Mouse (Mus musculus) bone marrow macrophage, adult 2 months (primary cell): Measurements from ENCODE around the gene Sst. TPM values are rescaled to one million over a fixed set of nuclear protein-coding genes. Genes with fewer than 3 reads are reported as not detected.
"Not testable (repeated sequence)": the region's sequence is repeated elsewhere in the genome, so short reads cannot be mapped to it uniquely, and the experiment has no call there.

Experiments
- H3K27ac ChIP-seq: 2 replicates; pipeline ENCODE4 v1.5.1; 2012; ENCODE audit warnings: low read depth, low read length; ENCODE audit not compliant: insufficient read depth
- H3K4me1 ChIP-seq: 2 replicates; pipeline ENCODE4 v1.6.1; 2012; ENCODE audit warnings: low read length; ENCODE audit not compliant: control insufficient read depth, insufficient read depth
- H3K4me3 ChIP-seq: 2 replicates; pipeline ENCODE4 v1.5.1; 2012; ENCODE audit warnings: mild to moderate bottlenecking, low read length, moderate library complexity; ENCODE audit not compliant: insufficient read depth
- CTCF ChIP-seq: IDR thresholded peaks from 2 replicates; pipeline ENCODE4 v1.5.1; 2012; ENCODE audit warnings: low read depth, mild to moderate bottlenecking, low read length, moderate library complexity
- POLR2A ChIP-seq: IDR thresholded peaks from 2 replicates; pipeline ENCODE4 v1.6.1; 2012; ENCODE audit warnings: mild to moderate bottlenecking, low read depth, low read length, borderline replicate concordance
- polyA plus RNA-seq: library from polyadenylated mRNA; stranded (reverse); fragments of >200 nt; gene quantifications from 2 replicates; pipeline ENCODE4 v1.2.4, GENCODE M21; 2012; ENCODE audit not compliant: missing spikeins, insufficient read depth, insufficient read length

Gene Sst
- polyA plus RNA-seq, result not detected in 2 replicates

DNA sequence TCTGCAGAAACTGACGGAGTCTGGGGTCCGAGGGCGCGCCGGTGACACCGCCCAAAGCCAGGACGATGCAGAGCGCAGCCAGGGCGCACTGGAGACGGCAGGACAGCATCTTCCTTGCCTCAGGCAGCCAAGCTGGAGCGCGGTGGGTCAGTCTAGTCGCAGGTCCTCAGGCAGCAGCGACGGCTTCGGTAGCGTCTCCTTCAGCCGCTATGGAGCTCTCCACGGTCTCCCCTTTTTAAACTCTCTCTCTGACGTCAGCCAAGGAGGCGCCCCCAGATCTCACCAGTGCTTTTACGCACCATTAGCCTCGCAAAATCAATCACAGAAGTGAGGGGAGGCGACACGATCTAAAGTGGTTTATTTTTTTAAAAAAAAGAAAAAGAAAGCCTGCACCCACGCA is at the start of gene Sst:
Sst (minus strand) TSS at position 323 of the 400 bp plus-strand sequence.
- TF ChIP-seq POLR2A, result no peak
- TF ChIP-seq CTCF, result no peak
- Histone ChIP-seq H3K4me1 (no peaks in the 10 kb centered on the region), H3K27ac (no peak within 1 kb of the TSS), H3K4me3 (no peak within 1 kb of the TSS)

DNA sequence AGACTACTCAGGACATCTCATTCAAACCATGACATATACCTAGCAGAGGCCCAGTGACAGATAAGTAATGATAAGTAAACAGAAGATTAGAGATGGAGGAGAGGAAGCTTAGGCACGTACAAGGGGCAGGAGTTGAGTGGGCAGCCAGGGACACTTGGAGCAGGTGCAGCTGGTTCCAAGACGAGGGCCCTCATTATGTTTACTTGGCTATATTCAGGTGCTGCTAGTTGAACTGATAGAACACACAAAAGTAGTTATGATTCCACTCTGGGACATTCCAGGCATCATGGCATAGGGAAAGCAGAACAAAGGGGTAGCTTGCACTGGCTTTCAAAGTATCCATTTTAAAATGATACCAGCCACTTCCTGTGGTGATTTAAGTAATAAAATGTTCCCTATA is 43.6 kb upstream of the Sst start:
- no peak overlapping the region for H3K27ac ChIP-seq
- H3K4me1 ChIP-seq, result no peaks in the 10 kb centered on the region
- H3K4me3 ChIP-seq, result no peak overlapping the region
- TF ChIP-seq POLR2A (no peak), CTCF (no peak)

DNA sequence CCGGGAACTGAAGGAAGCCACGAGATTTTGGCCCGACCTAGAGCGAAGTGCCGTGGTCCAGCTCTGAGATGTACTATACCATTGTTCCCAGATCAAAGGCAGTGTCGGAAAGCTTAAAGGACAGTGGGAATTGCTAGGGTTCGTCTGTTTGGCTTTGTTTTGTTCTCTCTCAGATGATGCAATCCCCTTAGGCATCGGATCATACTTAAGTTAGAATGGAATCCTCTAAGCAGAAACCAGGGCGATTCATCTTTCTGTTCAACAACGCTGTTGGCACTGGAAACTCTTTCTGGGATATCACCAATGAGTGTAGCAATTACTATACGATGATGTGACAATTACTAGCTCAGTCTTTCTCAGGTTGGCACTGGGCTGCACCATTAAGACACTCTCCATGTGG is 41.5 kb upstream of the Sst start, which contains the start of gene Rtp2:
Rtp2 (minus strand) TSS at position 101 of the 400 bp plus-strand sequence.
- no peak within 1 kb of the TSS for H3K27ac ChIP-seq
- peaks cover 3% of the 10 kb centered on the region for H3K4me1 ChIP-seq
- no peak for TF ChIP-seq CTCF
- no peak for TF ChIP-seq POLR2A

DNA sequence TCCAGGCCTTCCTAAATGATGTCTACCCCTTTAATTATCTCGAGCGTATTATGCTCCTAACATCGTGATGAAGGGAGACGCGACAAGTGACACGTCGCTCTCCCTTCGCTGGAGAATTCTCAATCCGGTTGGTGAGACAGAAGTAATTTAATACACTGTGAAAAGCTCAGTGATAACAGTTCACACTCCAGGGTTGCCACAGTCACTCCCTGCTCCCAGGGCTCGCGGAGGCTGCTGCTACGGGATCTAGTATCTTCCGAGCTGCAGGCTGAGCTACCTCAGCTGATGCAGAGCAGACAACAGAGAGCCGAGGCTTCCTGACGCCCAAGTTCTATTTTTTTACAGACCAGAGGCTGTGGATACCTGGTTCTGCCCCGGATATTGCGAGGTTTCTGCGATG is 40.5 kb upstream of the Sst start:
- TF ChIP-seq CTCF (no peak), POLR2A (no peak)
- Histone ChIP-seq H3K4me3 (no peak overlapping the region), H3K27ac (no peak overlapping the region), H3K4me1 (peaks cover 3% of the 10 kb centered on the region)

More for the DNA sequence above, 41.5 kb upstream of the Sst start, which contains the start of gene Rtp2:
- no peak within 1 kb of the TSS for H3K4me3 ChIP-seq

DNA sequence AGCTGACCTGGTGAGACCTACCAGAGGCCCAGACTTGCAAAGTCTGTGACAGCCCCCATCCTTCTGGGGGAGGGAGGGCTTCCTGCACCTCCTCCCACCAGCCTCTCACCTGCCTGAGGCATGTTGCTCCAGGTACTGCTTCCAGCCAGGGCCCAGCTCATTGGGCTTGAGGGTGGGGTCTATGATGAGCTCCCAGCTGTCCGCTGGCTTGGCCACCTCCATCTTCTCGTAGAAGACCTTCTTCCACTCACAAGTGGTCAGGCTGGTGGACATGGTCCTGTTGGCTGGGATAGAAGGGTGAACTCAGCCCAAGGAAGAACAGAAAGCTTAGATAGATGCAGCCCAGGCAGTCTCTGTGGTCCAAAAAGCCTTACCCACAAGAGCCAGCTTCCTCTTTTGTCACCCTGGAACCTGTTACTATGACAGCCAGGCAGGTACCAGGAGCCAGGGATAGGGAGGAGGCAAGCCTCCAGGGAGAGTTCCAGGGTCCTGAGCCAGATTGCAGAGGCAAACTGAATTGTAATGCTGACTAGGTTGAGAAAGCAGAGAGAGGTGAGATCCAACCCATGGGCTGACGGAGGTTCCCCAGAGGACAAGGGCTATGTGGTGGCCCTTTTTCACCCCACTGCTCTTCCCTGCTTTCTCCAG is 39.8 kb upstream of the Sst start:
- TF ChIP-seq CTCF (no peak), POLR2A (no peak)
- H3K27ac ChIP-seq, result no peak overlapping the region
- H3K4me3 ChIP-seq, result no peak overlapping the region

DNA sequence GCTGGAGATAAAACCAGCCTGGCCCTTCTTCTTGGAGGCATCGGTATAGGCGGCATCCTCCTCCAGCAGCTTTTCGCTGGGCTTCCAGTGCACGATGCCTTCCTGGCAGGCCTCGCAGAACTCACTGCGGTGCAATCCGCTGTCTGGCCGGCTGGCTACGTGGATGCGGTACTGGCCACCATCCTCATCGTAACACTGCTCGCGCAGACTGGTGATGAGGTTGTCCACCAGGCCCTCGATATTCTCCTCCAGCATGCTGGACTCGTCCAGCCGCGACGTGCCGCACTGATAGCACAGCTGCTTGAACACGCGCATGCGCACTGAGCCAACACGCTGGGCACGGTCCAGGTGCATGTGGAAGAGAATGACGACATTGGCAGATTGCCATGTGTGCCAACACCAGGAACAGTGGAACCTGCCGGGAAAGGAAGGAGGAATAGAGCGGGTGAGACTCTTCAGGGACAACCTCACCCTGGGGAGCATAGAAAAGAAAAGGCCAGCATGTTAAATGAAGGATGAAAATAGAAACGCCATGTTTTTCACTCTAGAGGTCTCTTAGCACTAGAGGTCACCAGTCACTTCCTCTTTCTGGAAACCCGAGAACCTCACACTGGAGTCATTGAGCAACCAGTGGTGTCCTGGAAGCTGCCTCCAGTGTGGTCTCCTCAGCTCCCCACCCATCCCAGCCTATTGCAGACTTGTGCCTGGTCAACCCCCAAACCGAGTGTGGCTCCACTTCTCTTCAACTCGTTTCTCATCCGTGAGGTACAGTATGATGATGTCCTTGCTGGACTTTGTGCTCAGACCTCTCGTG is 36.8 kb upstream of the Sst start:
- Histone ChIP-seq H3K4me3 (no peak overlapping the region), H3K4me1 (peaks cover 3% of the 10 kb centered on the region), H3K27ac (no peak overlapping the region)
- TF ChIP-seq CTCF (no peak), POLR2A (no peak)

More for the DNA sequence above, 39.8 kb upstream of the Sst start:
- H3K4me1 ChIP-seq, result peaks cover 3% of the 10 kb centered on the region

DNA sequence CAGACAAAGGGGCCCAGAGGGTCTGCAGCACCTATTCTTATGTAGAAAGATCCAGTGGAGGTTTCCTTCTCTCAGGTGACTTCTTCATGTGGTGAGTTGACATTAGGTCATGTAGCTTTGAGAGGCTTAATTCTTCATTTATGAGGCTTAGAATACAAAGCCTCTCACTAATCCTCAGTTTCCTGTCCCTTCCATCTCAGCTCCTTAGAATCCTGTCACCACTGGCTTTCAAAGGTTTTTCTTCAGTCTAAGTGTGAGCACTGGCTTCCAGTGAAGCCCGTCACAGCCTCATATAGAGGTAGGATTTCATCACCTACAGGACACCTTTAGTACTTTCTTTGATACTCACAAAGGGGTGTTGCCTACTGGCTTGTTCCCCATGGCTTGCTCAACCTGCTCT is 32.1 kb upstream of the Sst start:
- TF ChIP-seq POLR2A, result no peak
- TF ChIP-seq CTCF, result no peak
- H3K4me3 ChIP-seq, result no peak overlapping the region
- H3K27ac ChIP-seq, result no peak overlapping the region
- H3K4me1 ChIP-seq, result peaks cover 3% of the 10 kb centered on the region

DNA sequence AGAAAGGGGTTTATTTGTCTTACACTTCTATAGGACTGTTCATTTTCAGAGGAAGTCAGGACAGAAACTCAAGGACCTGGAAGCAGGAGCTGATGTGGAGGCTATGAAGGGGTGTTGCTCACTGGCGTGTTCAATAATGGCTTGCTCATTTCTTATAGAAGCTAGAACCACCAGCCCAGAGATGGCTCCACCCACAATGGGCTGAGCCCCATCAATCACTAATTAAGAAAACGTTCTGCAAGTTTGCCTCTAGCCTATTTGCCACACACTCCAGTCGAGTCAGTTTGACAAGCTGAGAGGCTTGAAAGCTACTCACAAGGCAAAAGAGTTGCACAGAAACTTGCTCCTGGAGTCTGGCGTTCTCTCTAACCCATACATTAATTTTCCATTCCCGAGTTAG is 30.9 kb upstream of the Sst start:
- Histone ChIP-seq H3K4me1 (no peaks in the 10 kb centered on the region), H3K27ac (no peak overlapping the region), H3K4me3 (no peak overlapping the region)
- TF ChIP-seq CTCF (no peak), POLR2A (no peak)

DNA sequence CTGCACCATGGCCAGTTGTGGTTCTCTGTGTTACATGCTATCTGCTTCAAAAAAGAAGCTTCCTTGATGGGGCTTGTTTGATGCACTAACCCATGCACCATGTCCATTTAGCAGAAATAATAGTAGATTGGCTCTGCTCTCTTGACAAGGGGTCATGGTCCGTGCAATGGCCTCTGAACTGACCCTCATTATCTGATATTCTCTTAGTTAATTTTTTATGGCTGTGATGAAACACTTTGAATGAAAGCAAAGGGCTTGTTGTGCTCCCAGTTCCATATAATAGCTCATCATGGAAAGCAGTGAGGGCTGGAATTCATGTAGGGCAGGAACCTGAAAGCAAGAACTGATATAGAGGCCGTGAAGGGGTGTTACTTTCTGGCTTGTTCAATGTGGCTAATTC is 28.7 kb upstream of the Sst start:
- Histone ChIP-seq H3K4me1 (no peaks in the 10 kb centered on the region), H3K4me3 (no peak overlapping the region), H3K27ac (no peak overlapping the region)
- no peak for TF ChIP-seq POLR2A
- no peak for TF ChIP-seq CTCF

DNA sequence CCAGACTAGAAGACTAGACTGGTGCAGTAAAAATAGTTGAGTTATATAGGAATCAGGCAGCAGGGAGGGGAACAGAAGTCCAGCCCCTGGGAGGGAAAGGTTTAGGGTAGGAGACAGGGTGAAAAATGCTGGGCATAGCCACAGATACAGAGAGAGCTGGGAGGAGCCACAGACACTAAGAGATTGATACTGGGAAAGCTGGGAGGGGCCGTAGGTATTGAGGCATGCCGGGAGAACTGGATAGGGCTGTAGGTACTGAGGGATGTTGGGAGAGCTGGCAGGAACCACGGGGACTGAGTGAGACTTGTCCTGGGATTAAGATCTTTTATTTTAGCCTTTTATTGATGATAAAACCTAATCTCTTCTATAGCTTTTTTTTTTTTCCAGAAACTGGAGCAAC is 22.6 kb upstream of the Sst start:
- Histone ChIP-seq H3K4me3 (no peak overlapping the region), H3K27ac (no peak overlapping the region), H3K4me1 (no peaks in the 10 kb centered on the region)
- TF ChIP-seq POLR2A, result no peak
- TF ChIP-seq CTCF, result no peak

DNA sequence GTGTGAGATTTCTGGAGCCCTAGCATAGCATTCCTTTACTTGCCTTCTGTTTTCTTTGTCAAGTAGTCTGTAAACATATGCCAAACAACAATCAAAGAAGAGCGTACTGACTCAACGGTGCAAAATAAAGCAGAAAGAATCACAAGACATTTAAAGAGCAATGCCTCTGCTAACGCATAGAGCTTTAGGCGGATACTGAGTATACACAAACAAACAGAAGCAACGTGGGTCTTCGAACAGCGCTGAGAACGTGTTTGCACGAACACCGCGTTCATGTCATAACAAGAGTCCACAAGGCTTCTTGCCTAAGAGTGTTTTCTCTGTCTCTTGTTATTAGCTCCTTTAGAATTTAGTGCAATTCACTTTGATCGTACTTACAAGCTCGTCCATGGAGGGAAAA is 22.0 kb upstream of the Sst start:
- H3K4me3 ChIP-seq, result no peak overlapping the region
- TF ChIP-seq CTCF (no peak), POLR2A (no peak)
- H3K27ac ChIP-seq, result no peak overlapping the region
- no peaks in the 10 kb centered on the region for H3K4me1 ChIP-seq

DNA sequence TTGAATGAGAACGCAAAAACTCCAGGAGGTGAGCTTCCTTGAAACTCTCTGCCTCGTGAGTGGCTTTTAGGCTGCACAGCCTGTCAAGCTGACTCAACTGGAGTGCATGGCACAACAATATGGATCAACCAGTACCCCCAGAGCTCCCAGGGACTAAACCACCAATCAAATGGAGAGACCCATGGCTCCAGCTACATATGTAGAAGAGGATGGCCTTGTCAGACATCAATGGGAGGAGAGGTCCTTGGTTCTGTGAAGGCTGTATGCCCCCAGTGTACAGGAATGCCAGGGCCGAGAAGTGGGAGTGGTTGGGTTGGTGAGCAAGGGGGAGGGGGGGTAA is 18.2 kb upstream of the Sst start:
- H3K4me1 ChIP-seq, H3K4me3 ChIP-seq, H3K27ac ChIP-seq: not testable (repeated sequence)

DNA sequence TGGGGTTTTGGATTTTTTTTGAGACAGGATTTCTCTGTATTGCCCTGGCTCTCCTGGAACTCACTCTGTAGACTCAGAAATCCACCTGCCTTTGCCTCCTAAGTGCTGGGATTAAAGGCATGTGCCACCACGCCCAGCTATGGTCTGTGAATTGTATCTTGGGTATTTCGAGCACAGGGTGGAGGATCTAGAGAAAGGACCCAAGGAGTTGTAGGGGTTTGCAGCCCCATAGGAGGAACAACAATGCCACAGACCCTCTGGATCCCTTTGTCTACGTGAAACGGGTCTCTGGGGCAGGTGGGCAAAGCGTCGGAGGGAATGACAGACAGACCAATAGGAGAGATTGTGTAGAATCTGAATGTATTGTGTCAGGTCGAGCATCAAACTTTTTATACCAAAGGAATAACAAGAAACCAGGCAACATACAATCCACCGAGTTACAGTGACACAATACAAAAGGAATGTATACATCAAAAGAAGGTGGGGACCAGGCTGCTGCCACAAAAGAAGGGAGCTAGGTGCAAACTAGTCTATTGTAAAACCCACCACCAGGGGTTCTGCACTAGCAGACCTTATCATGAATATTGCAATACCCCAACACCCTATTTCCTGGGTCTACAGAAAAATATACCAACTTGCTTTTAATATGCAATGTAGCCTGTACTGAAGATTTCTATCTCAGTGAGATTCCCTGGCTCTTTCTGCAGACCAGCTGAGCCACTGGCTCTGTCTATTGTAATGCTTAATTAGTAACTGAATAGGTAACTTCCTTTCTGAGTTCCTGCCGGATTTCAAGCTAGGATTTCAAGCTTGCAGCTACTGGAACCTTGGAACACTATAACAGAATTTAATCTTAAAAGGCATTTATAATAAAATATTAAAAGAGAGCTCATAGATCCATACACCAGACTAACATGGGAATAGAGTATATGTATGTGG is 17.6 kb upstream of the Sst start:
- H3K27ac ChIP-seq, H3K4me1 ChIP-seq, H3K4me3 ChIP-seq: not testable (repeated sequence)

DNA sequence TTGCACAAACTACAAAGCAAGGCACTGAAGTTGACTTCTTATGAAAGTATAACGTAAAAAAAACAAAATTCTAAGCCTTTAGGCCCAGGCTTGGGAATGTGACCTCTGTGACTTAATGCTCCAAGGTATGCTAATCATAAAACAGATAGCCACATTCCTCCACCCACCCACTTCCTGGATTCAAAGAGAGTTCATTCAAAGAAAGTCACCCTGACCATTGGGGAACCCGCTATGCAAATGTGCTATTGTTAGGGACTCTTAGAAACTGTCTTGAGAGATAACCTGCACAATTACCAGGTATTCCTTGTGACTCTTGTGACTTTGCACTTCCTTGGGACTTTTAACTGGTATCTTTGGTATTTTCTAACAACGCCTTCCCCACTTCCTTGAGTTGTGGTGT is 15.8 kb upstream of the Sst start:
- H3K4me1 ChIP-seq, H3K4me3 ChIP-seq, H3K27ac ChIP-seq: not testable (repeated sequence)
